Mouse (Mus musculus): Measurements from ENCODE around the gene Nxn.

DNA sequence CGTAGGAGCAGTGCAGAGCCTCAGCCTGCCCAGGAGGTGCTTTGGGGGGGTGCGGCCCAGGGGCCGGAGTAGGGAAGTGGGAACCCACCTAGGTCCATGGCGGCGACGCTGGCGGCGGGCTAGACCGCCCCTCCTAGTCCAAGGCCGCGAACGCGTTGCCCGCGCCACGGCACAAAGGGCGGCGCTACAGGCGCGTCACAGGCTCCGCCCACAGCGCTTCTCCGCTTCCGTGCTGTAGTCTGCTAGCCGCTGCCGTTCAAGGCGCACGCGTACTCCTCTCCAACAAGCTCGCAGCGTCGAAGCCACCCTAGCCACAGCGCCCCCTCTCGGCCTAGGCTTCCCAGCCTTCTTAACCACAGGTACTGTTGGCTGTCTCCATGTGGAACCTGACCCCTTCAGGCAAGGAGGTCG, 181.5 kb downstream of the Nxn start, which contains the start of the genes Dbil5 and Gemin4:
- TF ChIP-seq CTCF (IDR thresholded peaks at IDR 0.05; ENCODE audit: low read depth) (peak; percentile 98), EP300 (IDR thresholded peaks at IDR 0.05; ENCODE audit: low read depth) (no peak)

All from heart, postnatal 0 days (tissue).